Mouse (Mus musculus): ENCODE data around the gene Nrip1. TPM values are rescaled to one million over a fixed set of nuclear protein-coding genes. Genes with fewer than 3 reads are reported as not detected.

Nrip1 gene
- polyA plus RNA-seq (2015; fragmentation: Illumina TruSeq; extraction: RNeasy Lipid Tissue Mini Kit (QIAGEN cat#74804); ENCODE audit: insufficient read depth, low read depth, low replicate concordance): 2.4 TPM

DNA sequence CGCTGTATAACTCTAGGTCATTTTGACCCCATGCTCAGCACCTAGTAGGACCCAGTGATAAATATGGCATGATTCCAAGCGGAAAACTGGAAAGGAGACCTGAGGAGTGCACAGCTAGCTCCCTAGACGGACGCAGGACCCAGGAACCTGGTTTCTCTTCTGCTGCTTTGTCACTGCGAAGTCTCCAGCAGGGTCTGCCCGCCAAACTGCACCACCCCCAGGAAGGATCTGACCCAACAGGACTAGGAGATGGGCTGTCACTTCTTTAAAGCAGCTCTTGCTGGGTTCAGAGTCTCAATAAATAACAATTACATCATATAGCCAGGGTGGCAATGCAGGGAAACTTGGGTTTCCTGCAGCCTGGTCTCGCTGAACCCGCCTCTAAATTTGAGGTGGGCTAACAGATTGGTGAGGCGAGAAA is at the start of gene Nrip1:
Gene Nrip1, minus strand, starts transcription at position 157 of the 421 bp plus-strand sequence.

Measured in pancreas, adult 10 weeks (tissue).